ENCODE assay signal across 18 mouse cellular contexts in the genomic region with DNA sequence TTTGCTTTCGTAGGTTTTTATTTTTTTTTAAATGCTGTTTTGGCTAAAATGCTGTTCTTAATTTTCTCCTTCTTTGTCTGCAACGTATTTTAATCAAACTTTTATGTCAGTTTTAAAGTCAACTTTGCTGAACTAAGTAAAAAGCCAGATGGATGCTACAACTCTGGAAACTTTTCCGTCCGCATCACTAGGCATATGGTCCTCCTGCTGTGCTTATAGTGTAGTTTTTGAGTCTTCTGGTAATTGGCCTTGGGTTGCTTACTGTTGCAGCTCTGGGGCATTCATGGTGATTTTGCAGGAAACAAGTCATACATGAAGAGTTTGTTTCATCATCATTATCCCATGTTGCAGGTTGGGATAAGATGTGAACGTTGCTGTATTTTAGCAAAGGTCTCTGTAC.
"Had no signal": no experiment of that assay in that cellular context is flagged by ENCODE, and none has a peak within 500 bp of the region (broad histone marks: within the 10 kb centered on the region; RNA-seq: fewer than 3 reads in every experiment).

No protein-coding gene starts in this region.

- ATAC-seq: liver, postnatal 0 days; lung, postnatal 0 days; midbrain, embryonic 13.5 days; midbrain, embryonic 15.5 days had no signal

- H3K27ac ChIP-seq: lung, embryonic 15.5 days; macrophage; midbrain, embryonic 13.5 days; midbrain, embryonic 15.5 days; neural tube, embryonic 12.5 days had no signal

- H3K9ac ChIP-seq: liver, postnatal 0 days; lung, embryonic 15.5 days; midbrain, embryonic 13.5 days; midbrain, embryonic 15.5 days; neural tube, embryonic 12.5 days had no signal

- H3K27me3 ChIP-seq: lung, embryonic 15.5 days; megakaryocyte, embryonic 14.5 days; midbrain, embryonic 13.5 days; midbrain, embryonic 15.5 days; neural tube, embryonic 12.5 days had no signal

- H3K4me2 ChIP-seq: lung, embryonic 15.5 days; midbrain, embryonic 11.5 days; midbrain, embryonic 13.5 days; midbrain, embryonic 15.5 days; neural tube, embryonic 12.5 days had no signal

- H3K4me3 ChIP-seq: lung, embryonic 15.5 days; megakaryocyte, embryonic 14.5 days; midbrain, embryonic 13.5 days; midbrain, embryonic 15.5 days; neural tube, embryonic 12.5 days had no signal

- H3K36me3 ChIP-seq: lung, embryonic 15.5 days; midbrain, embryonic 13.5 days; midbrain, embryonic 15.5 days; neural tube, embryonic 12.5 days had no signal

- H3K4me1 ChIP-seq: lung, embryonic 15.5 days; midbrain, embryonic 15.5 days; neural tube, embryonic 12.5 days had no signal

- DNase-seq: liver, postnatal 0 days; lung, adult 2 months; lung, postnatal 14 days; lung, postnatal 36 days; right cerebral cortex, postnatal 25 days; right cerebral cortex, postnatal 4 days; spleen, adult 18-20 months; thymus, adult 18-20 months; thymus, postnatal 14 days; thymus, postnatal 36 days had no signal

- H3K9me3 ChIP-seq: lung, embryonic 15.5 days; megakaryocyte, embryonic 14.5 days; midbrain, embryonic 13.5 days; midbrain, embryonic 15.5 days; neural tube, embryonic 12.5 days had no signal
